Mouse (Mus musculus) spleen, postnatal 10 days (tissue): Measurements from ENCODE around the gene Plin2.
"Not testable (repeated sequence)": the region's sequence is repeated elsewhere in the genome, so short reads cannot be mapped to it uniquely, and the experiment has no call there.

Experiments
- DNase-seq, 2 experiments: peaks; one replicate each; pipeline ENCODE4 v3.0.0; 2021 to 2022; ENCODE audit warnings: low spot score in 2 of 2

Gene Plin2

GRCm38 (mm10) chr4:86683746-86684145, 13.9 kb upstream of the Plin2 start:
- DNase-seq, result no peak

GRCm38 (mm10) chr4:86683280-86683679, 13.4 kb upstream of the Plin2 start:
- DNase-seq, result no peak

- DNase-seq, result no peak
These were observed 12.0 kb upstream of the Plin2 start for GRCm38 (mm10) chr4:86681846-86682245.

GRCm38 (mm10) chr4:86681421-86681820, 11.6 kb upstream of the Plin2 start:
- DNase-seq, result no peak

- DNase-seq, result no peak
These were observed 9.8 kb upstream of the Plin2 start for GRCm38 (mm10) chr4:86679686-86680085.

GRCm38 (mm10) chr4:86676756-86677155, 6.9 kb upstream of the Plin2 start:
- no peak for DNase-seq

- not testable (repeated sequence) for DNase-seq
These were observed 4.9 kb upstream of the Plin2 start for GRCm38 (mm10) chr4:86674739-86675138.

GRCm38 (mm10) chr4:86674150-86674549, 4.3 kb upstream of the Plin2 start:
- not testable (repeated sequence) for DNase-seq

GRCm38 (mm10) chr4:86672450-86672849, 2.6 kb upstream of the Plin2 start:
- DNase-seq, result no peak

GRCm38 (mm10) chr4:86671803-86672202, 1.9 kb upstream of the Plin2 start:
- DNase-seq, result no peak

- no peak for DNase-seq
These were observed 884 bp upstream of the Plin2 start for GRCm38 (mm10) chr4:86670582-86671306.

GRCm38 (mm10) chr4:86669241-86669753, 563 bp downstream of the Plin2 start:
- peak; percentile 32 to 42 for DNase-seq

- no peak for DNase-seq
These were observed 1.4 kb downstream of the Plin2 start for GRCm38 (mm10) chr4:86668290-86669000.

- DNase-seq, result no peak
These were observed 4.3 kb downstream of the Plin2 start for GRCm38 (mm10) chr4:86665596-86665995.

GRCm38 (mm10) chr4:86663919-86664318, 5.9 kb downstream of the Plin2 start:
- DNase-seq, result no peak

GRCm38 (mm10) chr4:86657176-86657575, 12.7 kb downstream of the Plin2 start:
- no peak for DNase-seq

GRCm38 (mm10) chr4:86656410-86656809, 13.4 kb downstream of the Plin2 start:
- DNase-seq, result not testable (repeated sequence)

GRCm38 (mm10) chr4:86651686-86652384, 18.0 kb downstream of the Plin2 start:
- no peak for DNase-seq

- DNase-seq, result not testable (repeated sequence)
These were observed 21.5 kb downstream of the Plin2 start for GRCm38 (mm10) chr4:86648394-86648793.

- not testable (repeated sequence) for DNase-seq
These were observed 32.3 kb downstream of the Plin2 start for GRCm38 (mm10) chr4:86637561-86637960.

- DNase-seq, result not testable (repeated sequence)
These were observed 35.0 kb downstream of the Plin2 start for GRCm38 (mm10) chr4:86634873-86635272.

- not testable (repeated sequence) for DNase-seq
These were observed 35.5 kb downstream of the Plin2 start for GRCm38 (mm10) chr4:86634312-86634711.
